Mouse (Mus musculus) T-cell, adult 2 months (primary cell): Measurements from ENCODE around the gene Rgs16.

Experiments
- DNase-seq: peaks from one replicate; pipeline ENCODE4 v3.0.0; 2022; ENCODE audit warnings: low spot score

Rgs16 gene

GRCm38 (mm10) chr1:153721565-153722310 is 18.4 kb upstream of the Rgs16 start:
- DNase-seq, result no peak

- peak; percentile 90 for DNase-seq
These were observed 16.7 kb upstream of the Rgs16 start for GRCm38 (mm10) chr1:153723426-153723825.

- DNase-seq, result no peak
These were observed 13.5 kb upstream of the Rgs16 start for GRCm38 (mm10) chr1:153726636-153727035.

GRCm38 (mm10) chr1:153729806-153730205 is 10.3 kb upstream of the Rgs16 start:
- no peak for DNase-seq

- DNase-seq, result no peak
These were observed 9.5 kb upstream of the Rgs16 start for GRCm38 (mm10) chr1:153730671-153731070.

GRCm38 (mm10) chr1:153733181-153733580 is 7.0 kb upstream of the Rgs16 start:
- no peak for DNase-seq

GRCm38 (mm10) chr1:153734866-153735265 is 5.3 kb upstream of the Rgs16 start:
- no peak for DNase-seq

GRCm38 (mm10) chr1:153736096-153736495 is 4.1 kb upstream of the Rgs16 start:
- no peak for DNase-seq

GRCm38 (mm10) chr1:153737101-153738085 is 2.8 kb upstream of the Rgs16 start:
- no peak for DNase-seq

- no peak for DNase-seq
These were observed 623 bp upstream of the Rgs16 start for GRCm38 (mm10) chr1:153739437-153740015.

GRCm38 (mm10) chr1:153740775-153741400 is 739 bp downstream of the Rgs16 start:
- DNase-seq, result no peak

GRCm38 (mm10) chr1:153741551-153742316 is 1.6 kb downstream of the Rgs16 start:
- no peak for DNase-seq

- DNase-seq, result peak; percentile 66
These were observed 2.4 kb downstream of the Rgs16 start for GRCm38 (mm10) chr1:153742374-153743155.

GRCm38 (mm10) chr1:153746119-153746670 is 6.0 kb downstream of the Rgs16 start:
- no peak for DNase-seq

GRCm38 (mm10) chr1:153746728-153747127 is 6.6 kb downstream of the Rgs16 start:
- peak; percentile 69 for DNase-seq

- no peak for DNase-seq
These were observed 7.8 kb downstream of the Rgs16 start for GRCm38 (mm10) chr1:153747861-153748530.

- DNase-seq, result peak; percentile 75
These were observed 8.4 kb downstream of the Rgs16 start for GRCm38 (mm10) chr1:153748549-153748948.

- DNase-seq, result peak; percentile 76
These were observed 9.2 kb downstream of the Rgs16 start, which contains the start of gene Rnasel for GRCm38 (mm10) chr1:153749211-153749801. Gene Rnasel, plus strand, starts transcription at chr1:153749426.

- DNase-seq, result no peak
These were observed 9.9 kb downstream of the Rgs16 start for GRCm38 (mm10) chr1:153750054-153750453.
